Mouse (Mus musculus) 416B (cell line): Measurements from ENCODE around the gene Pax8.

Source experiments
- DNase-seq: peaks from one replicate; pipeline ENCODE4 v3.0.0; 2011; ENCODE audit warnings: low read depth

Gene Pax8

GRCm38 (mm10) chr2:24416668-24417067 lies 58.7 kb downstream of the Pax8 start:
- DNase-seq, result no peak

DNA sequence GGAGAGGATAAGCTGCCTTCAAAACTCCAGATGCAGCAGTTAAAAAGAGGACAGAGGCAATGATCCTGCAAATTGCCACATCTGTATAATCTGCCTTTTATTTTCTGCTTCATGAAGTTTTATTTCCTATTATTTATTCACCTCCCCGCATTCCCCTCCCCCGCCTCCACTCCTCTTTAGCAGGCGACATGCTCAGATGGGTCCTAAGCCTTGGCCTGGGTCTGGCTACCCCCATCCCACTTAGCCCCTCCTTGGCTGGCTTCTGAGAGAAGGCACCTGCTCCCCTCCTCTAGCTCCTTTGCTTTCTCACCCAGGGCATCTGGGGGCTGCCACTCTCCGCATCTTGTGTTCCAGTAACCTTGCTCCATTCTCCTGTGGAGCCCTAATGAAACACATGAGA lies 61.7 kb downstream of the Pax8 start:
- no peak for DNase-seq

DNA sequence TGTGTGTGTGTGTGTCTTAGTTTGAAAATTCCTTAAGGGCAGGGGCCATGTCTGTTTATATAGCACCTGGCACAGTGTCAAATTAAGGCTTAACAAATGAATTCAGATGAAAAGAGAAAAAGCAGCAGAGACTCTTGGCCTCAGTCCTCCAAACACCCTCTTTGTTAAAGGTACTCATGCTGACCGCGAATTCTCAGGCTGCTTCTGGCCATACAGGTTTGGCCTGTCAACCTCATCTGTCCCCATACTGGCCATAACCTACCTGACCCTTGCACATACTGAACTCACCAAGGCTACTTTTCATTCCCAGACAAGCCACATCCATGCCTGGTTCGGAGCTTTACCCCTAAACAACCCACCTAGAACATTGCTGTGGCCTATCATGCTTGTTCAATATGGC lies 62.2 kb downstream of the Pax8 start:
- no peak for DNase-seq

DNA sequence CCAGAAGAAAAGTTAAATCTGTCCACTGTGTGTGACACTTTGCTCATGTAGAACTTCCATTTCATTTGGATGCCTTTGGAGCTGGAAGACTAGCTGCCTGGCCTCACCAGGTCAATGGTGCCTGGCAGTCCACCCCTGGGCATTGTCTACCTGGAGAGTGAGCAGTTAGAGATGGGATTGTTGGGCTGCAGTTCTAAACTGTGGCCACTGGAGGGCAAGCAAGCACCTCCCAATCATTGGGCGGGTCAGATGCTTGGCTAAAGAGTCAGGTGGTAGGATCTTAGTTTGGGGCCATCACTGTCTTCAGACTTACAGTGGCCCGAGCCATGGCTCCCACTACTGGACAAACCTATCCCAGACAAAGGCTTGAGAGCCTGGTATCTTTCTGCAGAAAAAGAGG lies 66.2 kb downstream of the Pax8 start:
- DNase-seq, result peak; percentile 65

DNA sequence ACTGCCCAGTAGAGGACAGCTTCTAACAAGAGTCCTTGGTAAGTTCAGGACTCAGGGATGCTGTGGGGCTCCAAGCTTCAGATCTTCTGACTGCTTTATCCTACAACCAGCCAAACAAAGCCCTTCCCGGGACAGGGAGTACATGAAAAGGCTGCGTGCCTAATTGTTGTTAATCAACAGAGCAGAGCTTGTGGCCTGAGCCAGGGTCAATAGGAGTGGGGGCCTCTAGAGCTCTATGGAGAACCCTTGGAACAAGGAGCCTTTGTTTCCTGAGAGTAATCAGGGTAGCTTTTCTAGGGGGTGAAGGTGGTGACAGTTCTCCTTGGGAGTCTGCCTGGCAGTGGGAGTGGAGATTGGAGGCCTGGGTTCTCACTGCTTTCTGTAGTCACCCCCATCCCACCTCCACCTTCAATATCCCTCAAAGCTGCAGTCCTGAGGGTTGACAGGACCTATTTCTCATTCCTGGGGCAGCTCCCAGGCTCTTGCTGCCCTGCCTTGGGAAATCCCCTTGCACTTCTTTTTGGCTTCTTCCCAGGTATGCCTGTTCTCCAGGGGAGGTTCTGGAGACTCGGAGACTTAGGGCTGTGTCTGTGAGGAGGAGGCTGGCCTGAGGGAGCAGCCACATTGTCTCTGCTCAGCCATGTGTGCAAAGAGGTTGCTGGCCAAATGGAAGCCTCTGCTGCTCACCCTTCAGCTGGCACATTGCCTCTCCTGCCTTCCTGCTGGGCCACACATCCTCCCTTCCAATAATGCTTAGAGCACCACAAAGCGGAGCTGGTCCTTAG lies 67.5 kb downstream of the Pax8 start:
- no peak for DNase-seq

GRCm38 (mm10) chr2:24405345-24406012 lies 69.9 kb downstream of the Pax8 start:
- DNase-seq, result peak; percentile 64

DNA sequence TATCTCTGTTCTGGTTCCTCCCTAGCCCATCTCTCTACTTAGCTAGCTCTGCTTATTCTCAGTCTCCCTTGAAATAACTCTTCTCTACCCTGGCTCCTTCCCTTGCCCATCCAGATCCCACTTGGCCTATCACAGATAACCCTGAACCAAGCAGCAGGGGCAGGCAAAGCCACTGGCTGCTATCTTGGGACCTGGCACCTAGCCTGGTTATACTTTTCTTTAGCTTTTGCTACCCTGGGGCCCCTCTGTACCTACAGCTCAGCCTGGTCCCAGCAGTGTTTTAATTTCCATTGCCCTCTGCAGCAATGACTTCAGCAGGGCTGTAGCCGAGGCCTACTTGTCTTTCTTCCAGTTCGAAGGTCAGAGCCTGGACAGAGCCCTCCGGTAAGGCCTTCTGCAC lies 74.7 kb downstream of the Pax8 start:
- DNase-seq, result no peak

- DNase-seq, result no peak
Observed at GRCm38 (mm10) chr2:24397115-24397514, 78.3 kb downstream of the Pax8 start.

- DNase-seq, result no peak
Observed at GRCm38 (mm10) chr2:24393251-24393650, 82.1 kb downstream of the Pax8 start.

DNA sequence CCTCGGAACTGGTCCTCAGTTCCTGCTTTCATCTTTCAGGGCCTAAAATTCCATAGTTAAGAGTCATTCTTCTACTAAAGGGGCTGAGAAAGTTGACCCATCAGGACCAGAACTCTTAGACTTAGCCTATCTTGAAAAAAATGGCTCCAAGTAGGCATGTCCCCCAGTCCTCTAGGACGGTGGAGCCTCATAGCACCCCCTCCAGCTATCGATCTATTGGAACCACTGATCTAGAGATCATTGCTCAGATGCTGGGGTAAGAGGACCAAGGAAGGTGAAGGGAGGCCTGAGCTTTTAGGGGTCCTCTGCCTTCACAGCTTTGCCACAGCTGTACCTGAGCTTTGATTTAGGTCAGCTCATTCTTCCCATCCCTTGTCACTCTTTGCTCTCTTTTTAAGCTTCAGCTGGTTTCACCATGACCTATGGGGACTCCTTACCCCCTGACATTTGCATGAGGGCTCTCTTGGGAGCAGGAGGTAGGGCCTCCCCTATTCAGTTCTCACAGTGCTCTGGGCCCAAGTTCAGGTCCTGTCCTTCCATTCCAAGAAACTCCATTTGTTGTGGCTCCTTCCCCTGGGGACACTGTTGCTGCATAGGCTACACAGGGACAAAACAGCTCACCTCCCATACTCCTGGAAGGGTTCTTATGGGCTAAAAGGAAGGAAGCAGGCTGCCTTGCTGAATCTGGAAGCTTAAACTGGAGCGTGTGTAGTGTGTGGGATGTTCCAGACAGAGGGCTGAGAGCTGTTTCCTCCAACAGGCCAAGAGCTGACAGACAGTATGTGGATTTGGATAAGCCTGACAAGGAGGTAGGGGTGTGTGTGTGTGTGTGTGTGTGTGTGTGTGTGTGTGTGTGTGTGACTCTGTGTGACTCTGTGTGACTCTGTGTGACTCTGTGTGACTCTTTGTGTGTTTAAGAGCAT lies 87.8 kb downstream of the Pax8 start:
- DNase-seq, result no peak

GRCm38 (mm10) chr2:24386964-24387320 lies 88.5 kb downstream of the Pax8 start:
- DNase-seq, result peak; percentile 61

DNA sequence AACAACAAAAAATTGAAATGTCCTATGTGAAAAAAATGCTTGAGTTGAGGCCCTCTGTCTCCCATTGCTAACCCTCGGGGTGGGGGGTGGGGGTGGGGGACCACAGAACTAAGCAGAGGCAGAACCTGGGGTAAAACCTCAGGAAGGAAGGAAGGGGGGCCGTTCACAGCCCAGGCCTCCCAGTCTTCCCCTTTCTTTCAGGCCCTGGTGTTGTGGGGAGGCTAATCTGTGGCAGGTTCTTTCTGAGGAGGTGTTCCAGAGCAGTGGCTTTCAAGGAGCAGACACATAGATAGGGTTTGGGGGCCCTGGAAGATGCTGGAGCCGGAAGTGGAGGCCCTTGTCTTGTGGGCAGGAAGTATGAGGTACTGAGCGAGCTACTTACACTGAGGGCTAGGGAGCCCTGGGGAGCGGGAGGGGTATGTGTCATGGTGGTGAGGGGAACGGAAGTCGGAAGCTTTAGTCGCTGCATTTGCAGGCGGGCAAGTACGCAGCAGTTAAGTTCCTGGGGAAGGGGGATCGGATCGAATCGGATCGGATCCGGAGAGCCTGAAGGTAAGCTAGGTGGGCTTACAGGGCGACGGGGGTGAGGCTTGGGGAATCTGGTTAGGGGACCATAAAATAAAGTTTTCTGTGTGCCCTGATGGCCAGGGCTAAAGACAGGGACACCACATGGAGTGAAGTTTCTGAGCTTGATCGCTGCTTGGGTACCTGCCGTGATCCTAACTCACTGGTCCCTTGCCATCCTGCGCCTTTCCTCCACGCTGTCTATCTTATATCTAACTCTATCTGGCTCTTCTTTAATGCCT lies 89.0 kb downstream of the Pax8 start:
- DNase-seq, result peak; percentile 94

GRCm38 (mm10) chr2:24385111-24385961 lies 90.1 kb downstream of the Pax8 start:
- DNase-seq, result peak; percentile 64

DNA sequence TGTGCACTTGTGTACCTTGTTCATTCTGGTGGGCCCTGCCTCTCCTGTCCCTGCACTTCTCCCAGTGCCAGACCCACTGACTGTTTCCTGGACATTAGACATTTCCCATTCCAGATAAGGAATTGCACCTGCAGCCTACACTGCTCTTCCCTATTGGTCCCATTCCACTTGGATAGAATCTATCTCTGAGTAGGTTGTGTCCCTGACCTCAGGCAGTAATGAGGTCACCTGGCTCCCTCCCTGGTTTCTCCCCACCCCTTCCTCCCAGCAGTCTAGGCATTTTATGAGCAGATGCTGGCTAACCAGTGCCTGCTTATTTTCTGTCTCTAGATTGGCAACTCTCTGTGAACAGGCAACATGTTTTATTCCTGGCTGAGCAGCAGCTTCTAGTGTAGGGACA lies 91.0 kb downstream of the Pax8 start:
- no peak for DNase-seq

GRCm38 (mm10) chr2:24383636-24384035 lies 91.8 kb downstream of the Pax8 start:
- DNase-seq, result peak; percentile 38

DNA sequence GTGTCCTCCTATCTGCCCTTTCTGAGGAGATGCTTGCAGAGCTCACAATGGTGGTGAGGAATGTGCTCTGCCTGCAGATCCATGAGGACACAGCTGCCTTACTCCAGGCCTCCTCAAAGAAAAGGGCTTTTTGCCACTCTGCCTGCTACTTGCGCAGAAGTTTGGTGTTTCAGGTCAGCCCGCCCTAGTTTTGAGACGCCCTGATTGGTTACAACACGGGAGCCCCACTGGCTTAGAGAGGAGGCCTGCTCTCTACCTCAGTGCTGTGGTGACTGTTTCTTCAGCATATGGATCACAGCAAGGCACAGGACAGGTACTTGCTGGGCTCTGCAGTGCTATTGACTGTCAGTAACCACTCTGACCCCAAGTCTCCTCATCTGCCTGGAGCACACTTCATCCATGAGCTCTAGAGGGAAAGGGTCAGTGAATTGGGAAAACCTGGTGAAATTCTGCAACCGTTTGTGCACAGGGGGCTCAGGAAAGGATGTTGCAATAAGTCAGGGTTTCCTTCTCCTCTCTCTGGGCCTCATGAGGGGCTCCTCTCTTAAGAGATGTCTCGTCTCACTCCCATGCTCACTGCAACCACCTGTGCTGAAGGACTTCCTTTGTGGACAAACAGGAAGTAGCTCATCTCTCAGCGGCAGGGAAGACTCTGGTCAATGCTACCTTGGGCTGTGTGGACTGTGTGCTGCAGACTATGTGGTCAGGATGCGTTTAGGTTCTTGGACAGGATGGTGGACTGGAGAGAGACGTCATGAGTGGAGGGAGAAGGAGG lies 92.8 kb downstream of the Pax8 start:
- peak; percentile 46 for DNase-seq

- no peak for DNase-seq
Observed at GRCm38 (mm10) chr2:24378747-24379450, 96.5 kb downstream of the Pax8 start.
